ENCODE assay signal across 7 mouse cellular contexts in the genomic region with DNA sequence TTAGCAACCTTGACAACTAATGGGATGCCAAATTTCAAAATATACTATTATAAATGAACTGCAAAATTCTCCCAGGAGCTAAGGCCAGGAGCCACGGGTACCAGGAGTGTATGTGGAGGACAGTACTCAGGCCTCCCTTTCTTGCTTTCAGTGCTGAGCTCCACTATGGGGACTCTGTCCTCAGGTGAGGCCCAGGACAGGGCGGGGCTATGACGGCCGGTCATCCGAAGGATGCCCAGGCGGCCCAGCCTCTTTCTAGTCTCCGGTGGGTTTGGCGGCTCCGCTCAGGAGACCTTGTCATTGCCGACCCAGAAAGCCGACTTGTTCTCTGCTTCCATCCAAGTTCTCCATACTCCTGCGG. TPM values are rescaled to one million over a fixed set of nuclear protein-coding genes. Genes with fewer than 3 reads are reported as not detected.
DNase-seq lines count a peak whose midpoint lies in the region; ATAC-seq and TF ChIP-seq lines count a peak whose summit lies in the region.

No protein-coding gene starts in this region.

- H3K27ac ChIP-seq in spleen, adult 2 months (ENCODE audit: insufficient read depth, low read length) = no peak overlapping the region
- H3K27ac ChIP-seq in forebrain, embryonic 12.5 days = no peak overlapping the region; the same call in 1 of the 2 replicates
- H3K27ac ChIP-seq in liver, embryonic 13.5 days = peak overlapping the region; percentile 82; the same call in 1 of the 2 replicates
- H3K27ac ChIP-seq in stomach, postnatal 0 days (replicated peaks) = peak overlapping the region; percentile 83

- TF ChIP-seq POLR2A in spleen, adult 2 months (IDR thresholded peaks at IDR 0.05; ENCODE audit: low read depth, low read length) = no peak

- peak; percentile 79 for ATAC-seq in forebrain, embryonic 12.5 days (ENCODE audit: low FRiP score)
- peak; percentile 73 for ATAC-seq in liver, embryonic 13.5 days (ENCODE audit: low read depth)
- ATAC-seq in stomach, postnatal 0 days (ENCODE audit: low FRiP score, low TSS enrichment) = peak; percentile 86

- H3K27me3 ChIP-seq in spleen, adult 2 months (ENCODE audit: control insufficient read depth, insufficient read depth, low read length) = no peaks in the 10 kb centered on the region
- H3K27me3 ChIP-seq in forebrain, embryonic 12.5 days = peaks cover 23% of the 10 kb centered on the region
- no peaks in the 10 kb centered on the region for H3K27me3 ChIP-seq in liver, embryonic 13.5 days
- no peaks in the 10 kb centered on the region for H3K27me3 ChIP-seq in stomach, postnatal 0 days (ENCODE audit: control insufficient read depth, insufficient read depth, low read length)

- H3K4me1 ChIP-seq in spleen, adult 2 months (ENCODE audit: control insufficient read depth, insufficient read depth, insufficient read length) = no peaks in the 10 kb centered on the region
- peaks cover 6% of the 10 kb centered on the region; the same call in 1 of the 2 replicates for H3K4me1 ChIP-seq in forebrain, embryonic 12.5 days
- peaks cover 20% of the 10 kb centered on the region for H3K4me1 ChIP-seq in liver, embryonic 13.5 days (replicated peaks)
- no peaks in the 10 kb centered on the region for H3K4me1 ChIP-seq in stomach, postnatal 0 days (replicated peaks; ENCODE audit: control insufficient read depth, insufficient read depth)

- TF ChIP-seq EP300 in stomach, postnatal 0 days (optimal IDR thresholded peaks at IDR 0.05) = no peak

- WGBS in spleen, adult 2 months = 27% methylated on average over 12 of the region's 12 CpGs
- 28% methylated on average over 12 of the region's 12 CpGs for WGBS in forebrain, embryonic 12.5 days
- WGBS in liver, embryonic 13.5 days (ENCODE audit: insufficient replicate concordance) = 18% methylated on average over 12 of the region's 12 CpGs
- 35% methylated on average over 12 of the region's 12 CpGs for WGBS in stomach, postnatal 0 days

- peak overlapping the region; percentile 92 for H3K4me3 ChIP-seq in spleen, adult 2 months (ENCODE audit: extremely low read depth, insufficient read depth, insufficient read length)
- H3K4me3 ChIP-seq in forebrain, embryonic 12.5 days (replicated peaks) = peak overlapping the region; percentile 58
- peak overlapping the region; percentile 69 for H3K4me3 ChIP-seq in liver, embryonic 13.5 days (replicated peaks)
- H3K4me3 ChIP-seq in stomach, postnatal 0 days (ENCODE audit: low read depth, low read length) = peak overlapping the region; percentile 55

- H3K36me3 ChIP-seq in spleen, adult 2 months (ENCODE audit: control insufficient read depth, insufficient read depth, low read length) = no peaks in the 10 kb centered on the region
- no peaks in the 10 kb centered on the region for H3K36me3 ChIP-seq in forebrain, embryonic 12.5 days (replicated peaks)
- no peaks in the 10 kb centered on the region for H3K36me3 ChIP-seq in liver, embryonic 13.5 days
- no peaks in the 10 kb centered on the region for H3K36me3 ChIP-seq in stomach, postnatal 0 days (ENCODE audit: control insufficient read depth, insufficient read depth, low read length)

- no peak for TF ChIP-seq CTCF in spleen, adult 2 months (IDR thresholded peaks at IDR 0.05; ENCODE audit: extremely low read depth, insufficient read depth, insufficient read length, insufficient replicate concordance)
- no peak for TF ChIP-seq CTCF in stomach, postnatal 0 days (IDR thresholded peaks at IDR 0.05; ENCODE audit: low read depth)

- peak overlapping the region; percentile 46 for H3K9ac ChIP-seq in forebrain, embryonic 12.5 days
- H3K9ac ChIP-seq in liver, embryonic 13.5 days = peak overlapping the region; percentile 71
- H3K9ac ChIP-seq in stomach, postnatal 0 days (ENCODE audit: low read length) = peak overlapping the region; percentile 41; the same call in 1 of the 2 replicates

- DNase-seq in spleen, adult 2 months (ENCODE audit: low read depth in 1 of 2, low spot score in 2 of 2) = no peak
- no peak for DNase-seq in spleen, postnatal 36 days (ENCODE audit: low spot score in 2 of 2)
- no peak for DNase-seq in liver, embryonic 13.5 days
- no peak for DNase-seq in stomach, postnatal 0 days (ENCODE audit: low spot score)
- DNase-seq in embryo, embryonic 9.5 days (ENCODE audit: extremely low spot score) = no peak
- no peak for DNase-seq in right cerebral cortex, adult 18-20 months

- no peaks in the 10 kb centered on the region for H3K9me3 ChIP-seq in forebrain, embryonic 12.5 days
- H3K9me3 ChIP-seq in liver, embryonic 13.5 days (replicated peaks) = no peaks in the 10 kb centered on the region
- no peaks in the 10 kb centered on the region for H3K9me3 ChIP-seq in stomach, postnatal 0 days (ENCODE audit: control insufficient read depth, low read length)

- H3K4me2 ChIP-seq in forebrain, embryonic 12.5 days = peak overlapping the region; percentile 44
- peak overlapping the region; percentile 73 for H3K4me2 ChIP-seq in liver, embryonic 13.5 days
- H3K4me2 ChIP-seq in stomach, postnatal 0 days (replicated peaks; ENCODE audit: low read depth) = peak overlapping the region; percentile 36

RNA-seq across cellular contexts. Expression of gene Phka2, which starts 0.3 kb away (rescaled TPM):
- polyA plus RNA-seq in spleen, adult 2 months (2012; rRNA removed) = 10.2 and 12.6 TPM in 2 replicates
- 20.5 and 20.7 TPM in 2 replicates for polyA plus RNA-seq in forebrain, embryonic 12.5 days (2016; fragmentation: Nextera tagmentation; extraction: Ambion mirVana)
- polyA plus RNA-seq in liver, embryonic 13.5 days (2015; fragmentation: Nextera tagmentation; extraction: Ambion mirVana) = 9.1 and 11.2 TPM in 2 replicates
- polyA plus RNA-seq in stomach, postnatal 0 days (2015; fragmentation: Nextera tagmentation; extraction: Ambion mirVana) = 5.7 and 6.2 TPM in 2 replicates

Comparison
In these comparisons a context has a peak if more than half of its experiments do, and no peak if none do; other contexts are left out.
1. H3K27ac ChIP-seq: peak in liver, embryonic 13.5 days (single experiment) and stomach, postnatal 0 days (single experiment); none in spleen, adult 2 months (single experiment) and forebrain, embryonic 12.5 days (single experiment).
2. Peak in every context shown above with its lines, with median percentiles within 50 percentile points of each other: H3K4me3 ChIP-seq, ATAC-seq, H3K4me2 ChIP-seq and H3K9ac ChIP-seq.